Mouse (Mus musculus) liver, embryonic 14.5 days (tissue): ENCODE measurements around the gene Kcnma1. TPM values are rescaled to one million over a fixed set of nuclear protein-coding genes. Genes with fewer than 3 reads are reported as not detected.

Experiments used
- ATAC-seq: fragments of 200-750 bp; cut with Nextera tagmentation; 2 replicates; pipeline ENCODE4 v1.8.0; 2017; ENCODE audit warnings: moderate number of reproducible peaks, mild to moderate bottlenecking, moderate library complexity; ENCODE audit not compliant: insufficient read depth
- DNase-seq, 3 experiments: peaks; one replicate each; pipeline ENCODE4 v3.0.0-alpha.2; 2012 to 2013; ENCODE audit warnings: low read depth in 3 of 3, low spot score in 3 of 3
- H3K27ac ChIP-seq: fragments of 300-500 bp; sonication (generic); 2 replicates; pipeline ENCODE4 v1.5.1; 2014; ENCODE audit warnings: moderate library complexity, mild to moderate bottlenecking, control low read depth, inconsistent platforms
- H3K27me3 ChIP-seq: fragments of 300-500 bp; sonication (generic); 2 replicates; pipeline ENCODE4 v1.6.1; 2014; ENCODE audit warnings: mild to moderate bottlenecking, low read length, moderate library complexity; ENCODE audit not compliant: control insufficient read depth, insufficient read depth
- H3K36me3 ChIP-seq: fragments of 300-500 bp; sonication (generic); replicated peaks from 2 replicates; pipeline ENCODE4 v1.6.1; 2014; ENCODE audit warnings: low read depth; ENCODE audit not compliant: control insufficient read depth, insufficient read depth
- H3K4me1 ChIP-seq, 2 experiments: fragments of 200-500 bp in 1 of 2; fragments of 300-500 bp in 1 of 2; sonication (generic) in 1 of 2; replicated peaks; 2 replicates each; pipeline ENCODE4 v1.6.1; 2012 to 2014; ENCODE audit warnings: antibody characterized with exemption in 1 of 2, inconsistent platforms in 1 of 2, low read length in 1 of 2; ENCODE audit not compliant: control insufficient read depth in 2 of 2, insufficient read depth in 2 of 2
- H3K4me2 ChIP-seq: fragments of 300-500 bp; sonication (generic); 2 replicates; pipeline ENCODE4 v1.6.1; 2014; ENCODE audit warnings: low read depth, mild to moderate bottlenecking, control low read depth, moderate library complexity
- H3K4me3 ChIP-seq, 2 experiments: fragments of 200-500 bp in 1 of 2; fragments of 300-500 bp in 1 of 2; sonication (generic) in 1 of 2; 2 replicates each; pipeline ENCODE4 v1.5.1; 2012 to 2014; ENCODE audit warnings: low read depth in 2 of 2, low read length in 2 of 2, mild to moderate bottlenecking in 2 of 2, control low read depth in 1 of 2, inconsistent platforms in 1 of 2, moderate library complexity in 1 of 2; ENCODE audit not compliant: insufficient read depth in 1 of 2
- H3K9ac ChIP-seq: fragments of 300-500 bp; sonication (generic); replicated peaks from 2 replicates; pipeline ENCODE4 v1.6.1; 2014; ENCODE audit warnings: mild to moderate bottlenecking, control low read depth, moderate library complexity
- H3K9me3 ChIP-seq: fragments of 300-500 bp; sonication (generic); 2 replicates; pipeline ENCODE4 v1.6.1; 2016; ENCODE audit warnings: low read length, mixed read lengths; ENCODE audit not compliant: control insufficient read depth
- CTCF ChIP-seq: IDR thresholded peaks from 2 replicates; pipeline ENCODE4 v1.5.1; 2016; ENCODE audit warnings: antibody characterized with exemption, low read depth, control low read depth
- EP300 ChIP-seq: IDR thresholded peaks from 2 replicates; pipeline ENCODE4 v1.6.1; 2016; ENCODE audit warnings: antibody characterized with exemption, low read depth
- WGBS: fragments of 180-500 bp; shearing (Covaris S2); extraction: QIAGEN DNeasy Blood & Tissue Kit; methylation state at CpG from one replicate; pipeline ENCODE4 v1.1.7; 2014; ENCODE audit not compliant: insufficient replicate concordance; 5-methylcytosine and 5-hydroxymethylcytosine counted together
- polyA plus RNA-seq, 2 experiments: library from polyadenylated mRNA; depleted of rRNA in 1 of 2; stranded (reverse) in 1 of 2; unstranded in 1 of 2; fragments of >200 nt; fragmentation: Nextera tagmentation in 1 of 2; extraction: Ambion mirVana in 1 of 2; gene quantifications; 2 replicates each; pipeline versions ENCODE4 v1.2.1 to v1.2.3; 2012 to 2014

Gene Kcnma1
- polyA plus RNA-seq, 2 experiments = 0.03 TPM; not detected in 1

- DNase-seq (no peak), ATAC-seq (no peak)
- Histone ChIP-seq H3K4me3 (no peak overlapping the region), H3K9ac (no peak overlapping the region), H3K9me3 (no peaks in the 10 kb centered on the region), H3K4me2 (no peak overlapping the region), H3K27ac (no peak overlapping the region), H3K36me3 (no peaks in the 10 kb centered on the region), H3K4me1 (no peaks in the 10 kb centered on the region), H3K27me3 (no peaks in the 10 kb centered on the region)
- 69% methylated on average over 4 of the region's 4 CpGs for WGBS
- TF ChIP-seq EP300 (no peak), CTCF (no peak)
Measured at GRCm38 (mm10) chr14:23651682-23652081, 362.6 kb downstream of the Kcnma1 start.

GRCm38 (mm10) chr14:23650126-23650525, 364.2 kb downstream of the Kcnma1 start:
- Histone ChIP-seq H3K4me2 (no peak overlapping the region), H3K4me1 (no peaks in the 10 kb centered on the region), H3K9me3 (no peaks in the 10 kb centered on the region), H3K27ac (no peak overlapping the region), H3K36me3 (no peaks in the 10 kb centered on the region), H3K27me3 (no peaks in the 10 kb centered on the region), H3K9ac (no peak overlapping the region), H3K4me3 (no peak overlapping the region)
- DNase-seq (no peak), ATAC-seq (no peak)
- WGBS = 62% methylated on average over 3 of the region's 3 CpGs
- no peak for TF ChIP-seq CTCF
- no peak for TF ChIP-seq EP300

DNA sequence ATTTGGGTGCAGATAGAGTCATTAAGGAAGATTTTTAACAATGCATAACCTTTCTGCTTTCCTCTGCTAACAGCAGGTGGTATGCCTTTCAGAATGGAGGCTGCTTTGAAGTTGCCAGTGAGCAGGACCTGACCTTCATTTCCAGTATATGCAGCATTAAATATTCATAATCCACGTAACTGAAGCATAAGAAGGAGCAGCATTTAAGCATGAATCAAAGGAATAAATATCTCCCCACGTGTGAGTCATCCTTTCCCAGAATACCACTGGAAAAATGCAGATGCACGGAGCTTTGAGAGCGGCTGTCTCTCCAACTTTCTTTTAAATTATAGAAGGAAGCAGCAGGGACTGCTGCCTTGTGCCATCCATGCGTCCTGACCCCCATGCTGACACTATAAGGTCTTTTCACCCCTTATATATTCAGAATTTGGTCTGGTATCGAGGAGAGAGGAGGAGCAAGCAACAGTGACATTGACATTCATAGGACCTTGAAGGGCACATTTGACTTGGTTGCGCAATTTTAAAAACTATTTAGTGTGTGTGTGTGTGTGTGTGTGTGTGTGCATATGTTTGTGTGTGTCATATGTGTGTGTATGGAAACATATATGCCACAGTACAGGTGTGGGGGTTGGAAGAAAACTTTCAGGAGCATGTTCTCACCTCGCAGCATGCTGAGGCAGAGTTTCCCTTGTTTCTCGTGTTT, 368.8 kb downstream of the Kcnma1 start:
- Histone ChIP-seq H3K9me3 (no peaks in the 10 kb centered on the region), H3K4me3 (no peak overlapping the region), H3K9ac (no peak overlapping the region), H3K36me3 (no peaks in the 10 kb centered on the region), H3K27ac (no peak overlapping the region), H3K27me3 (no peaks in the 10 kb centered on the region), H3K4me1 (no peaks in the 10 kb centered on the region), H3K4me2 (no peak overlapping the region)
- TF ChIP-seq CTCF (no peak), EP300 (no peak)
- DNase-seq (no peak), ATAC-seq (no peak)
- 61% methylated on average over 9 of the region's 9 CpGs for WGBS

GRCm38 (mm10) chr14:23643162-23643561, 371.1 kb downstream of the Kcnma1 start:
- H3K27me3 ChIP-seq = no peaks in the 10 kb centered on the region
- no peaks in the 10 kb centered on the region for H3K9me3 ChIP-seq
- no peak overlapping the region for H3K9ac ChIP-seq
- no peak overlapping the region for H3K4me2 ChIP-seq
- ATAC-seq = no peak
- DNase-seq = no peak
- no peaks in the 10 kb centered on the region for H3K36me3 ChIP-seq
- no peak overlapping the region for H3K4me3 ChIP-seq
- no peaks in the 10 kb centered on the region for H3K4me1 ChIP-seq
- no peak overlapping the region for H3K27ac ChIP-seq
- TF ChIP-seq CTCF (no peak), EP300 (no peak)
- WGBS = 69% methylated on average over 3 of the region's 3 CpGs

- no peaks in the 10 kb centered on the region for H3K4me1 ChIP-seq
- TF ChIP-seq CTCF = no peak
- TF ChIP-seq EP300 = no peak
- no peak overlapping the region for H3K27ac ChIP-seq
- WGBS = 36% methylated on average over 2 of the region's 2 CpGs
- DNase-seq (no peak), ATAC-seq (no peak)
- no peak overlapping the region for H3K9ac ChIP-seq
- no peak overlapping the region for H3K4me3 ChIP-seq
- H3K9me3 ChIP-seq = no peaks in the 10 kb centered on the region
- H3K4me2 ChIP-seq = no peak overlapping the region
- H3K36me3 ChIP-seq = no peaks in the 10 kb centered on the region
- H3K27me3 ChIP-seq = no peaks in the 10 kb centered on the region
Measured at GRCm38 (mm10) chr14:23640665-23641064, 373.6 kb downstream of the Kcnma1 start.
